Mouse (Mus musculus) lung, adult 18-20 months (tissue): ENCODE data around the gene Cd2.

Experiments
- DNase-seq, 2 experiments: peaks; one replicate each; pipeline ENCODE4 v3.0.0; 2022; ENCODE audit warnings: mixed read lengths in 2 of 2

The Cd2 gene

DNA sequence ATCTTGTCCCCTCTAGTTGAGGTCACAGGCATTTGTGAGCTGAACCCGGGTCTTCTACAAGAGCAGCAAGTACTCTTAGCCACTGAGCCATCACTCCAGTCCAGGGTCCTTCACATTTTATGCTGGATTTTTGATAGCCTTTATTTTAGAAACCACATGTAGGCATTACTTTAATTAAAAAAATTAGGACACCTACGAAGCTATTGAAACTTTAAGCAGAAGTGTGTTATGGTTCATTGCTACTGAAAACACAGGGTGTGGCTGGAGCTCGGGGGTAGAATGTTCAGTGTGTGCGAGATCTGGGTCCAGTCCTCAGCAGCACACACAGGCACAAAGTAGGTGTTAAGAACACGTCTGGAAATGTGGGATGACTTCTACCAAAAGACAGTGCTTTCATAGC is 59.7 kb downstream of the Cd2 start:
- DNase-seq = no peak
